Mouse (Mus musculus) E14TG2a.4 (cell line): ENCODE measurements around the gene Abcd1.
"Not testable (repeated sequence)": the region's sequence is repeated elsewhere in the genome, so short reads cannot be mapped to it uniquely, and the experiment has no call there.

Experiments
- H3K27me3 ChIP-seq: 2 replicates; pipeline ENCODE4 v1.6.1; 2014; ENCODE audit warnings: low read length, control low read depth; ENCODE audit not compliant: insufficient read depth
- H3K36me3 ChIP-seq: 2 replicates; pipeline ENCODE4 v1.6.1; 2014; ENCODE audit warnings: low read length, control low read depth; ENCODE audit not compliant: insufficient read depth
- H3K4me1 ChIP-seq: replicated peaks from 2 replicates; pipeline ENCODE4 v1.6.1; 2014; ENCODE audit warnings: low read depth, low read length, control low read depth
- H3K4me3 ChIP-seq: replicated peaks from 2 replicates; pipeline ENCODE4 v1.5.1; 2014; ENCODE audit warnings: mild to moderate bottlenecking, low read length
- H3K9me3 ChIP-seq: 2 replicates; pipeline ENCODE4 v1.6.1; 2014; ENCODE audit warnings: low read length, control low read depth
- CTCF ChIP-seq: conservative IDR thresholded peaks from 2 replicates; pipeline ENCODE4 v1.5.1; 2014; ENCODE audit warnings: low read length
- NANOG ChIP-seq: IDR thresholded peaks from 2 replicates; pipeline ENCODE4 v1.6.1; 2014; ENCODE audit warnings: borderline replicate concordance, low read length, mixed read lengths
- POU5F1 ChIP-seq: IDR thresholded peaks from 2 replicates; pipeline ENCODE4 v1.6.1; 2014; ENCODE audit warnings: low read length, borderline replicate concordance

Gene Abcd1

DNA sequence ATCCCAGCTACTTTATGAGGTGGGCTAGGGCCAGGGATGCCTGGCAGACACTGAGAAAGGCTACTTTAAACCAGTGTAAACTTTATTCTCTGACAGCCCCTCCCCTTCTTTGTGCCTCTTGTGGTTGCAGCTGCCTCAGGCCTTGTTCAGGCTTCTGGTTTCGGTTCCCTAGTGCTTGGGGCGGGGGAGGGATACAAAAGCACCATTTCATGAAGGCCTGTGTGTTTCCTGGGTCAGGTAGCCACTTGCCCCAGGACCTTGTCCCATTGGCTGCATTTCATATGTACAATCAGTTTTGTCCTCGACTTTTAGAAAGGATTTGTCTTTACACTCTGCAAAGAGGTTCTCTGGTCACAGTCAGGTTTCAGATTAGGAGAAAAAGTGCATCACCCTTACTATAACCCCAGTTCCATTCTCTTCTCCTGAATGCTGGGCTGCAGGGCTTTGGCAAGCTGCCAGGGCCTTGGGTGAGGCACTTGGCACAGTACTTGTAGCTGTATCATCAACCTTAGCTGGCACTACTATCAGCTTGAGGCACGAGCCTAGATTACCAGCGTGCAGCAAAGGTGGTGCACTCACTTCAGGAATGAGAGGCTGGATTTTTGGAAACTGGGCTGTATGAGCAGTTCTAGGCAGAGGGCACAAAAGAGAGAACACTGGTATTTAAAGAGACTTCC is 2.4 kb downstream of the Abcd1 start:
- no peak for TF ChIP-seq CTCF
- no peak for TF ChIP-seq POU5F1
- no peak for TF ChIP-seq NANOG
- peaks cover 38% of the 10 kb centered on the region for H3K4me1 ChIP-seq
- no peaks in the 10 kb centered on the region for H3K9me3 ChIP-seq
- no peak overlapping the region for H3K4me3 ChIP-seq
- no peaks in the 10 kb centered on the region for H3K27me3 ChIP-seq
- H3K36me3 ChIP-seq: peaks cover 12% of the 10 kb centered on the region

DNA sequence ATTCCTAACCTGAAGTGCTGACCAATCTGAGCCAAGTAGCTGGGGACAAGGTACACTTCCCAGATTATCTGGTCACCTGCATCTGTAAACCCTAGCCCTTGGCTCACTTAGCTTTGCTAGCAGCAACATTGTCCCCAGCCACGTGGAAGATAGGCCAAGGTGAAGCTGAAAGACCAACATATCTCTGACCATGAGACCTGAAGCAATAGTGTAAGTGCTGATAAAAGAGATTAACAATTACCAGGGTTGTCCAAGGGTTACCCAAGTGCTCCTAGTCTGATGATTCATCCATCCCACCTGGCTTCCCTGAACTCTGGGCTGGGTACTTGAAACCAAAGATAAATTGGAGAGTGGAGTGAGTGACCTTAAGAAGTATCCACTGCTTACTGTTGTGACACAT is 14.5 kb downstream of the Abcd1 start:
- TF ChIP-seq CTCF (no peak), NANOG (no peak), POU5F1 (no peak)
- H3K36me3 ChIP-seq: no peaks in the 10 kb centered on the region
- no peak overlapping the region for H3K4me3 ChIP-seq

DNA sequence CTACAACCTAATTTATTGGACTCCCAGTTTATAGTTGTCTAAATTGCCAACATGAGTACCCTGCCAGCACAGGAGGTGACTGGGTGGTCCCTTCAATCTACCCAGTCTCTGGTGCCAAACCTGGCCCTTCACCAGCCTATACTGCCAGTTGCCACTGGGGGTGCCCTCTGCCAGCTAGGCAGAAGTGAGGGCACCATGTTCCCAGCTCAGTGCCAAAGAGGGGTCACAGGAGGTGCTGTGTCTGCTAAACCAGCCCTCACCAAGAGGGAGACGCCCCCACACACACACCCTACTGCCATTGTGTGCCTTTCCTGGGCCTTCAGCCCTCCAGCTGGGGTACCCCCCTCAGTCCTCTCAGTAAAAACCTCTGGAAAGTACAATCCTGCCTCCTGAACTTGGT is 21.8 kb downstream of the Abcd1 start:
- peaks cover 57% of the 10 kb centered on the region for H3K4me1 ChIP-seq
- no peak overlapping the region for H3K4me3 ChIP-seq
- no peaks in the 10 kb centered on the region for H3K27me3 ChIP-seq
- TF ChIP-seq NANOG (no peak), POU5F1 (no peak), CTCF (no peak; the same call in 1 of the 2 replicates)
- H3K9me3 ChIP-seq: no peaks in the 10 kb centered on the region
- H3K36me3 ChIP-seq: no peaks in the 10 kb centered on the region

More for the DNA sequence above, 14.5 kb downstream of the Abcd1 start:
- Histone ChIP-seq H3K4me1 (peaks cover 20% of the 10 kb centered on the region), H3K9me3 (no peaks in the 10 kb centered on the region), H3K27me3 (no peaks in the 10 kb centered on the region)

- no peak for TF ChIP-seq CTCF
- TF ChIP-seq POU5F1: no peak
- TF ChIP-seq NANOG: no peak
- no peak overlapping the region for H3K4me3 ChIP-seq
- H3K36me3 ChIP-seq: no peaks in the 10 kb centered on the region
These were observed 22.8 kb downstream of the Abcd1 start for GRCm38 (mm10) chrX:73739151-73739550.

DNA sequence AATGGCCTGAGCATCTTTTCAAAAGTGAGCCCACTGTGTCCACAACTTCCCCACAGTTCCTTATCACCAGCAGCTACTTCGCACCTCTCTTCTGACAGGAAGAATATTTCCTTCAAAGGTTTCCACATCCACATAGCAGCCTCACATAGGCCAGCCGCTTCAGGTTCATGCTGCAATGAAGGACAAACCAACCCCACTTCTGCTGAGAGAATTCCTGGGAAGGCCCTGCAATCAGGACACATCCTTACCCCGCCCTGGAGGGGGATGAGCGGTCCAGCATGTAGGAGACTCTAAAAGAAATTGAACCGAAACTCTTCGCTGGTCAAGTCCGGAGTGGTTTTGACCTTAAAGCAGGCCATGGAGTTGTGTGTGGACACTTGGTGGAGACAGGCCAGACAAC is 23.4 kb downstream of the Abcd1 start:
- not testable (repeated sequence) for H3K27me3 ChIP-seq, H3K9me3 ChIP-seq, H3K4me3 ChIP-seq, H3K36me3 ChIP-seq
- H3K4me1 ChIP-seq: peaks cover 46% of the 10 kb centered on the region

More at GRCm38 (mm10) chrX:73739151-73739550, 22.8 kb downstream of the Abcd1 start:
- Histone ChIP-seq H3K27me3 (no peaks in the 10 kb centered on the region), H3K9me3 (no peaks in the 10 kb centered on the region), H3K4me1 (peaks cover 51% of the 10 kb centered on the region)

DNA sequence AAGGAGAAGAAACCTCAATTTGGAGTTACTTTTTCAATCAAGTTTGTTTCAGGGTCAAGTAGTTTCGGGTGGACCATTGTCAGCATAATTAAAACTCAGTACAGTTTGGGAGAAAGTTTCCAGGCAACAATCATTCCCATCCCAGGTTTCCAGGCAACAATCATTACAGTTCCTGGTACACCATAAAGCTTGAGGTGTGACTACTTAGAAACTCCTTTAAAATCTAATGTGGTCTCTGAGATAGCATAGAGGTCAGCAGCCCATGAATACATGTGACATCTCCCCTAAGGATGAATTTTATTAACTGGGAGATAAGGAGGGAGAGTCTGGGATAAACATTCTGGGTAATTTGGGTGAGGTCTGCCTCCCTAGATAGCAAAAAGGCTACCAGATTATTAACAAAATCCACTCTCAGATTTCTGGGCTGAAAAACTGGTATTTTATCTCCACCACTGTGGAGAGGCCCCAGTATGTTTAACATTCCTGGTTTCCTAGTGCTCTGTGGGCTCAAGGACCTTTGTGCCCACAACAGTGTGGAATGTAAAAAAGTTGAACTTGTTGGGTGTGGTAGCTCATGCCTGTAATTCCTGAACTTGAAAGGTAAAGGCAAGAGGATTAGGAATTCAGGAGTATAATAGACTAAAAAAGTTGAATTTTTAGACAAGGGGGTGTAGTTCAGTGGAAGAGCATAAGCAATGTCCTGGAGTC is 28.5 kb downstream of the Abcd1 start:
- Histone ChIP-seq H3K27me3 (no peaks in the 10 kb centered on the region), H3K36me3 (no peaks in the 10 kb centered on the region), H3K4me1 (peaks cover 20% of the 10 kb centered on the region), H3K9me3 (no peaks in the 10 kb centered on the region), H3K4me3 (no peak overlapping the region)
- TF ChIP-seq POU5F1 (no peak), CTCF (no peak), NANOG (no peak)

GRCm38 (mm10) chrX:73748977-73749376 is 32.6 kb downstream of the Abcd1 start:
- no peaks in the 10 kb centered on the region for H3K36me3 ChIP-seq
- TF ChIP-seq POU5F1: no peak
- no peak; the same call in 1 of the 2 replicates for TF ChIP-seq CTCF
- TF ChIP-seq NANOG: no peak
- H3K27me3 ChIP-seq: no peaks in the 10 kb centered on the region
- 0 out of 2 replicates have a peak, but pooled peaks cover 6% of the 10 kb centered on the region for H3K9me3 ChIP-seq
- no peak overlapping the region for H3K4me3 ChIP-seq
- H3K4me1 ChIP-seq: peaks cover 11% of the 10 kb centered on the region

GRCm38 (mm10) chrX:73756334-73757140 is 40.1 kb downstream of the Abcd1 start, which contains the start of gene Plxnb3:
TSS of gene Plxnb3 (plus strand) at chrX:73757090.
- Histone ChIP-seq H3K36me3 (no peaks in the 10 kb centered on the region), H3K4me3 (no peak within 1 kb of the TSS), H3K9me3 (0 out of 2 replicates have a peak, but pooled peaks cover 3% of the 10 kb centered on the region), H3K4me1 (no peaks in the 10 kb centered on the region), H3K27me3 (no peaks in the 10 kb centered on the region)
- no peak for TF ChIP-seq CTCF
- TF ChIP-seq POU5F1: no peak
- no peak for TF ChIP-seq NANOG
